Mouse (Mus musculus): ENCODE results near the gene B4galt2. TPM values are rescaled to one million over a fixed set of nuclear protein-coding genes. Genes with fewer than 3 reads are reported as not detected.

Gene B4galt2
- total and polyA plus RNA-seq, 2 experiments from 2014 or later, result 90.6 to 192 TPM

- TF ChIP-seq CTCF (IDR thresholded peaks at IDR 0.05; ENCODE audit: low read depth), result no peak
- H3K4me2 ChIP-seq (ENCODE audit: low read depth), result no peak overlapping the region
Observed at GRCm38 (mm10) chr4:117828572-117829145, 54.6 kb downstream of the B4galt2 start.

More at GRCm38 (mm10) chr4:117828572-117829145, 54.6 kb downstream of the B4galt2 start:
- Histone ChIP-seq H3K4me3 (ENCODE audit: low read depth, low read length) (no peak overlapping the region), H3K27ac (ENCODE audit: low read depth, low read length) (no peak overlapping the region), H3K9me3 (ENCODE audit: low read length) (no peaks in the 10 kb centered on the region), H3K4me1 (ENCODE audit: insufficient read depth) (no peaks in the 10 kb centered on the region), H3K36me3 (ENCODE audit: insufficient read depth) (no peaks in the 10 kb centered on the region), H3K9ac (no peak overlapping the region), H3K27me3 (ENCODE audit: insufficient read depth, low read length) (no peaks in the 10 kb centered on the region)
- DNase-seq (no peak), ATAC-seq (no peak)
- 82% methylated on average over 8 of the region's 8 CpGs for WGBS

Other genes with a start within 250 kb of the B4galt2 start
- gene Dmap1, start 201.2 kb downstream of the B4galt2 start, total RNA-seq (2014; rRNA removed), result 75.0 and 88.4 TPM in 2 replicates
- 80.4 and 84.7 TPM in 2 replicates for gene Dmap1, start 201.2 kb downstream of the B4galt2 start, polyA plus RNA-seq (2015; fragmentation: Nextera tagmentation; extraction: Ambion mirVana)
- gene Gm12845, start 159.1 kb downstream of the B4galt2 start, total RNA-seq (2014; rRNA removed), result not detected in 2 replicates
- not detected in 2 replicates for gene Gm12845, start 159.1 kb downstream of the B4galt2 start, polyA plus RNA-seq (2015; fragmentation: Nextera tagmentation; extraction: Ambion mirVana)
- not detected in 2 replicates for gene Klf17, start 117.8 kb downstream of the B4galt2 start, total RNA-seq (2014; rRNA removed)
- not detected in 2 replicates for gene Klf17, start 117.8 kb downstream of the B4galt2 start, polyA plus RNA-seq (2015; fragmentation: Nextera tagmentation; extraction: Ambion mirVana)
- 30.6 and 35.0 TPM in 2 replicates for gene Slc6a9, start 49.0 kb downstream of the B4galt2 start, total RNA-seq (2014; rRNA removed)
- 18.7 and 33.7 TPM in 2 replicates for gene Slc6a9, start 49.0 kb downstream of the B4galt2 start, polyA plus RNA-seq (2015; fragmentation: Nextera tagmentation; extraction: Ambion mirVana)
- 3.4 and 7.7 TPM in 2 replicates for gene Ccdc24, start 10.9 kb downstream of the B4galt2 start, total RNA-seq (2014; rRNA removed)
- 0.94 and 1.5 TPM in 2 replicates for gene Ccdc24, start 10.9 kb downstream of the B4galt2 start, polyA plus RNA-seq (2015; fragmentation: Nextera tagmentation; extraction: Ambion mirVana)
- gene Atp6v0b, start 3.8 kb upstream of the B4galt2 start, total RNA-seq (2014; rRNA removed), result 557 and 600 TPM in 2 replicates
- gene Atp6v0b, start 3.8 kb upstream of the B4galt2 start, polyA plus RNA-seq (2015; fragmentation: Nextera tagmentation; extraction: Ambion mirVana), result 599 and 626 TPM in 2 replicates
- gene Dph2, start 8.5 kb upstream of the B4galt2 start, total RNA-seq (2014; rRNA removed), result 21.6 and 22.3 TPM in 2 replicates
- gene Dph2, start 8.5 kb upstream of the B4galt2 start, polyA plus RNA-seq (2015; fragmentation: Nextera tagmentation; extraction: Ambion mirVana), result 16.7 and 17.4 TPM in 2 replicates
- 37.9 and 42.9 TPM in 2 replicates for gene Ipo13, start 31.5 kb upstream of the B4galt2 start, total RNA-seq (2014; rRNA removed)
- gene Ipo13, start 31.5 kb upstream of the B4galt2 start, polyA plus RNA-seq (2015; fragmentation: Nextera tagmentation; extraction: Ambion mirVana), result 58.1 and 61.8 TPM in 2 replicates
- gene Artn, start 46.3 kb upstream of the B4galt2 start, total RNA-seq (2014; rRNA removed), result 0.62 and 1.0 TPM in 2 replicates
- 0.42 and 0.54 TPM in 2 replicates for gene Artn, start 46.3 kb upstream of the B4galt2 start, polyA plus RNA-seq (2015; fragmentation: Nextera tagmentation; extraction: Ambion mirVana)

Measured in forebrain, postnatal 0 days (tissue).